Comparison of ENCODE assay signal across 20 mouse cellular contexts in the genomic region with DNA sequence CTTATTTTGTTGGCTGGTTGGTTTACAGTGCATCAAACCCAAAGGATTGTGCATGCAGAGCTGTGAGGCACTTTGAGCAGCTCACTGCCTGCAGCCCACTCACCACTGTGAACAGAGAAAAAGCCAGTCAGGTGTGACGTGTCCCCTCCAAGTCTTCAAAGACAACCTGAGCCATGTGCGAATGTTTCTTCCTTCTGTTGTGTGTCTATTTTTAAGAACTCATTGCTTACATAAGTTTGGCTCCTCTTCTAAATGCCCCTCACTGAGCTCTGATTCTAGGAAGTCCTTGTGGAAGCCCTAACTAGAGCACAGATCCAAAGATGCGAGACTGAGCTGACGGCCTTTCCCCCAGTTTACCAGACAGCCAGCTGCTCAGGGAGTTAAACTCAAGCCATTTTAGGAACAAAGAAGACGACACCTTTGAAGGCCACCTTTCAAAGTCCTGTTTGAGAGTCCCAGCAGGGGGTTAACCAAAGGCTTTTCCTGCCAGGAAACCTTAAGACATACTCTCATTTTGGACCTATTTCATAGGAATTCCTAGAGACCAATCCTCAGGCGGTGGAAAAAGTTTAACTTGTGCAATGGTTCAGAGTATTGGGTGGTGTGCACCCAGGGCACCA. TPM values are rescaled to one million over a fixed set of nuclear protein-coding genes. Genes with fewer than 3 reads are reported as not detected.
DNase-seq lines count a peak whose midpoint lies in the region; ATAC-seq and TF ChIP-seq lines count a peak whose summit lies in the region.
"Had no signal": no experiment of that assay in that cellular context is flagged by ENCODE, and none has a peak within 500 bp of the region (broad histone marks: within the 10 kb centered on the region; RNA-seq: fewer than 3 reads in every experiment).

No protein-coding gene starts in this region.

- H3K4me2 ChIP-seq in midbrain, embryonic 11.5 days = no peak overlapping the region
- no peak overlapping the region for H3K4me2 ChIP-seq in midbrain, postnatal 0 days (ENCODE audit: low read depth, low read length, poor library complexity, severe bottlenecking)
- H3K4me2 ChIP-seq in neural tube, embryonic 15.5 days = no peak overlapping the region
- H3K4me2 ChIP-seq: forebrain, embryonic 12.5 days; neural tube, embryonic 12.5 days had no signal

- WGBS in midbrain, embryonic 11.5 days = 58% methylated on average over 6 of the region's 6 CpGs
- 55% methylated on average over 6 of the region's 6 CpGs for WGBS in midbrain, postnatal 0 days
- WGBS in neural tube, embryonic 15.5 days = 62% methylated on average over 6 of the region's 6 CpGs

- H3K9me3 ChIP-seq in midbrain, embryonic 11.5 days (ENCODE audit: control insufficient read depth, low read length) = no peaks in the 10 kb centered on the region
- H3K9me3 ChIP-seq in midbrain, postnatal 0 days (ENCODE audit: low read length) = no peaks in the 10 kb centered on the region
- no peaks in the 10 kb centered on the region for H3K9me3 ChIP-seq in neural tube, embryonic 15.5 days (replicated peaks)
- H3K9me3 ChIP-seq: forebrain, embryonic 12.5 days; hindbrain, embryonic 10.5 days; megakaryocyte, embryonic 14.5 days; neural tube, embryonic 12.5 days had no signal

- no peaks in the 10 kb centered on the region for H3K4me1 ChIP-seq in midbrain, embryonic 11.5 days (ENCODE audit: control insufficient read depth, insufficient read depth, low read length)
- no peaks in the 10 kb centered on the region for H3K4me1 ChIP-seq in midbrain, postnatal 0 days (ENCODE audit: insufficient read depth, low read length)
- no peaks in the 10 kb centered on the region for H3K4me1 ChIP-seq in neural tube, embryonic 15.5 days
- H3K4me1 ChIP-seq: forebrain, embryonic 12.5 days; neural tube, embryonic 12.5 days had no signal

- no peak overlapping the region for H3K27ac ChIP-seq in midbrain, embryonic 11.5 days (ENCODE audit: low read depth, low read length)
- no peak overlapping the region for H3K27ac ChIP-seq in midbrain, postnatal 0 days (ENCODE audit: low read depth, low read length)
- no peak overlapping the region for H3K27ac ChIP-seq in neural tube, embryonic 15.5 days (replicated peaks)
- H3K27ac ChIP-seq: forebrain, embryonic 12.5 days; gastrocnemius, adult 2 months; hindbrain, embryonic 10.5 days; neural tube, embryonic 12.5 days had no signal

- H3K4me3 ChIP-seq in midbrain, embryonic 11.5 days (ENCODE audit: low read depth, low read length) = no peak overlapping the region
- H3K4me3 ChIP-seq in midbrain, postnatal 0 days (ENCODE audit: low read depth, low read length) = no peak overlapping the region
- H3K4me3 ChIP-seq in neural tube, embryonic 15.5 days (replicated peaks) = no peak overlapping the region
- H3K4me3 ChIP-seq: forebrain, embryonic 12.5 days; gastrocnemius, adult 2 months; hindbrain, embryonic 10.5 days; megakaryocyte, embryonic 14.5 days; neural tube, embryonic 12.5 days had no signal

- no peaks in the 10 kb centered on the region for H3K27me3 ChIP-seq in midbrain, embryonic 11.5 days (ENCODE audit: control insufficient read depth, insufficient read depth, low read length)
- no peaks in the 10 kb centered on the region for H3K27me3 ChIP-seq in midbrain, postnatal 0 days (ENCODE audit: insufficient read depth, low read length)
- H3K27me3 ChIP-seq in neural tube, embryonic 15.5 days (replicated peaks) = no peaks in the 10 kb centered on the region
- H3K27me3 ChIP-seq: forebrain, embryonic 12.5 days; megakaryocyte, embryonic 14.5 days; neural tube, embryonic 12.5 days had no signal

- no peaks in the 10 kb centered on the region; the same call in 1 of the 2 replicates for H3K36me3 ChIP-seq in midbrain, embryonic 11.5 days (ENCODE audit: control insufficient read depth, insufficient read depth, low read length)
- H3K36me3 ChIP-seq in midbrain, postnatal 0 days (ENCODE audit: insufficient read depth, low read length) = peaks cover 4% of the 10 kb centered on the region; the same call in 1 of the 2 replicates
- peaks cover 6% of the 10 kb centered on the region for H3K36me3 ChIP-seq in neural tube, embryonic 15.5 days
- H3K36me3 ChIP-seq: forebrain, embryonic 12.5 days had no signal

- TF ChIP-seq CTCF in midbrain, postnatal 0 days (IDR thresholded peaks at IDR 0.05) = no peak
- no peak for TF ChIP-seq CTCF in brain, embryonic 14.5 days (IDR thresholded peaks at IDR 0.05; ENCODE audit: borderline replicate concordance, extremely low read depth, insufficient read depth, insufficient read length)

- H3K9ac ChIP-seq in midbrain, embryonic 11.5 days (ENCODE audit: low read length) = no peak overlapping the region
- no peak overlapping the region for H3K9ac ChIP-seq in midbrain, postnatal 0 days (replicated peaks; ENCODE audit: low read length, poor library complexity, severe bottlenecking)
- H3K9ac ChIP-seq in neural tube, embryonic 15.5 days (replicated peaks) = no peak overlapping the region
- H3K9ac ChIP-seq: forebrain, embryonic 12.5 days; liver, postnatal 0 days; neural tube, embryonic 12.5 days had no signal

- ATAC-seq in midbrain, embryonic 11.5 days (ENCODE audit: low FRiP score) = no peak
- no peak for ATAC-seq in midbrain, postnatal 0 days (ENCODE audit: low FRiP score)
- ATAC-seq in neural tube, embryonic 15.5 days (ENCODE audit: low FRiP score) = no peak
- ATAC-seq: liver, postnatal 0 days had no signal

- DNase-seq in kidney, adult 11 months = peak; percentile 31
- no peak for DNase-seq in kidney, postnatal 4 days
- DNase-seq in midbrain, embryonic 11.5 days (ENCODE audit: low spot score, missing footprints) = peak; percentile 75
- DNase-seq in midbrain, postnatal 0 days (ENCODE audit: low spot score) = no peak
- DNase-seq in R1 (ENCODE audit: low read depth, low spot score) = peak; percentile 36
- DNase-seq in brain, embryonic 14.5 days (ENCODE audit: low read depth) = peak; percentile 15
- DNase-seq: adrenal gland, adult 2 months; cerebellum, postnatal 14 days; gastrocnemius, adult 2 months; liver; liver, postnatal 0 days; lung, postnatal 14 days; thymus, postnatal 14 days had no signal

- no peak for TF ChIP-seq POLR2A in brain, embryonic 14.5 days (IDR thresholded peaks at IDR 0.05; ENCODE audit: borderline replicate concordance, extremely low read depth, insufficient read depth, insufficient read length, poor library complexity, severe bottlenecking)

RNA-seq across cellular contexts. Expression of gene Hus1b, which starts 53.4 kb away (rescaled TPM):
- polyA plus RNA-seq in midbrain, embryonic 11.5 days (2014; fragmentation: Nextera tagmentation; extraction: Ambion mirVana) = 0.14 TPM in 1 of 2 replicates, not detected in the other
- 0.66 and 0.99 TPM in 2 replicates for total RNA-seq in midbrain, postnatal 0 days (2014; rRNA removed)
- not detected in 2 replicates for polyA plus RNA-seq in midbrain, postnatal 0 days (2015; fragmentation: Nextera tagmentation; extraction: Ambion mirVana)
- polyA plus RNA-seq in brain, embryonic 14.5 days (2012; rRNA removed) = 0.15 TPM in 1 of 2 replicates, not detected in the other
- polyA plus RNA-seq in neural tube, embryonic 15.5 days (2015; fragmentation: Nextera tagmentation; extraction: Ambion mirVana) = not detected in 2 replicates
- polyA plus RNA-seq: forebrain, embryonic 12.5 days; heart, embryonic 16.5 days; hindbrain, embryonic 10.5 days; liver, postnatal 0 days; neural tube, embryonic 12.5 days; stomach, embryonic 16.5 days had no signal

Comparison
In these comparisons a context has a peak if more than half of its experiments do, and no peak if none do; other contexts are left out.
1. DNase-seq: peak in kidney, adult 11 months (single experiment), midbrain, embryonic 11.5 days (single experiment), R1 (single experiment) and brain, embryonic 14.5 days (single experiment); none in kidney, postnatal 4 days (0 of 2) and midbrain, postnatal 0 days (single experiment).